Comparison of ENCODE assay signal across 28 mouse cellular contexts in the genomic region with DNA sequence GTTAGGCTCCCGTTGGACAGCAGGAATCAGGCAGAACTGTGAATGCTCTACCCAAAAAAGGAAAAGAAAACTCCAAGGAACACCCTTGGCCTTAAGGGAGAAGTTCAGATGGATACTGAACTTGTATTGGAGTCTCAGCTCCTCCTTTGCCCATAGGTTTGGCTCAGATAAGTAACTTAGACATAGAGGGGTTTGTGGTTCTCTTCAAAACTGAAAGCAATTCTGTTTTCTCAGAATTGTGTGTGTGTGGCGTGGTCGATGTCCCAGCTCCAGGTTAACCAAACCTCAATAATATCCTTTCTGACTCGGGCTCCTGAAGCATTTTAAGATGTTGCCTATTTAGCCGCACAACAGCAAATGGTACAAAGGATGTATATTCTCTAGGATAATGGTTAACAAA. TPM values are rescaled to one million over a fixed set of nuclear protein-coding genes. Genes with fewer than 3 reads are reported as not detected.
"Had no signal": no experiment of that assay in that cellular context is flagged by ENCODE, and none has a peak within 500 bp of the region (broad histone marks: within the 10 kb centered on the region; RNA-seq: fewer than 3 reads in every experiment).

No protein-coding gene starts in this region.

- H3K4me3 ChIP-seq: layer of hippocampus, adult 2 months; left cerebral cortex, adult 2 months; liver, embryonic 13.5 days; megakaryocyte, embryonic 14.5 days; midbrain, embryonic 10.5 days; midbrain, embryonic 13.5 days; myocyte had no signal

- ATAC-seq: midbrain, embryonic 13.5 days; midbrain, embryonic 16.5 days had no signal

- H3K9me3 ChIP-seq: liver, embryonic 13.5 days; megakaryocyte, embryonic 14.5 days; midbrain, embryonic 10.5 days; midbrain, embryonic 13.5 days had no signal

- H3K4me2 ChIP-seq: liver, embryonic 13.5 days; midbrain, embryonic 13.5 days had no signal

- H3K27ac ChIP-seq: kidney, postnatal 0 days; layer of hippocampus, adult 2 months; left cerebral cortex, adult 2 months; liver, embryonic 13.5 days; midbrain, embryonic 10.5 days; midbrain, embryonic 13.5 days; stomach, postnatal 0 days had no signal

- DNase-seq: kidney, adult 2 months; kidney, postnatal 25 days; layer of hippocampus, adult 9-11 months; layer of hippocampus, postnatal 36 days; liver, embryonic 13.5 days; lung, adult 2 months; thymus, postnatal 36 days had no signal

- H3K27me3 ChIP-seq: midbrain, embryonic 13.5 days had no signal

- H3K36me3 ChIP-seq: liver, embryonic 13.5 days; midbrain, embryonic 10.5 days; midbrain, embryonic 13.5 days had no signal

- H3K9ac ChIP-seq: liver, embryonic 13.5 days; midbrain, embryonic 13.5 days had no signal

RNA-seq across cellular contexts. Expression of gene Grap2, which starts 18.2 kb away (rescaled TPM):
- polyA plus RNA-seq: myocyte had no signal

RNA-seq across cellular contexts. Expression of gene Enthd1, which starts 25.7 kb away (rescaled TPM):
- total RNA-seq: layer of hippocampus, adult 2 months; layer of hippocampus, postnatal 36 days; left cerebral cortex, adult 2 months; left cerebral cortex, postnatal 36 days; liver, adult 2 months; monocyte, adult 5-6 weeks had no signal
- polyA plus RNA-seq: kidney, adult 2 months; kidney, embryonic 14.5 days; kidney, postnatal 0 days; large intestine, adult 2 months; limb, embryonic 11.5 days; liver, adult 2 months; liver, embryonic 13.5 days; liver, embryonic 16.5 days; lung, adult 2 months; lung, embryonic 16.5 days; midbrain, embryonic 10.5 days; midbrain, embryonic 13.5 days; midbrain, embryonic 16.5 days; myocyte; neural tube, embryonic 11.5 days; neural tube, embryonic 14.5 days; stomach, embryonic 14.5 days; stomach, postnatal 0 days; urinary bladder, adult 2 months had no signal
